Mouse (Mus musculus) urinary bladder, postnatal 0 days (tissue): ENCODE data around the gene 0610009B22Rik. TPM values are rescaled to one million over a fixed set of nuclear protein-coding genes. Genes with fewer than 3 reads are reported as not detected.

ENCODE experiments used
- polyA plus RNA-seq: library from polyadenylated mRNA; unstranded; fragments of >200 nt; fragmentation: Nextera tagmentation; extraction: Ambion mirVana; gene quantifications from 2 replicates; pipeline ENCODE4 v1.2.1, GENCODE M21; 2015

0610009B22Rik gene
- polyA plus RNA-seq, result 69.0 and 74.0 TPM in 2 replicates

DNA sequence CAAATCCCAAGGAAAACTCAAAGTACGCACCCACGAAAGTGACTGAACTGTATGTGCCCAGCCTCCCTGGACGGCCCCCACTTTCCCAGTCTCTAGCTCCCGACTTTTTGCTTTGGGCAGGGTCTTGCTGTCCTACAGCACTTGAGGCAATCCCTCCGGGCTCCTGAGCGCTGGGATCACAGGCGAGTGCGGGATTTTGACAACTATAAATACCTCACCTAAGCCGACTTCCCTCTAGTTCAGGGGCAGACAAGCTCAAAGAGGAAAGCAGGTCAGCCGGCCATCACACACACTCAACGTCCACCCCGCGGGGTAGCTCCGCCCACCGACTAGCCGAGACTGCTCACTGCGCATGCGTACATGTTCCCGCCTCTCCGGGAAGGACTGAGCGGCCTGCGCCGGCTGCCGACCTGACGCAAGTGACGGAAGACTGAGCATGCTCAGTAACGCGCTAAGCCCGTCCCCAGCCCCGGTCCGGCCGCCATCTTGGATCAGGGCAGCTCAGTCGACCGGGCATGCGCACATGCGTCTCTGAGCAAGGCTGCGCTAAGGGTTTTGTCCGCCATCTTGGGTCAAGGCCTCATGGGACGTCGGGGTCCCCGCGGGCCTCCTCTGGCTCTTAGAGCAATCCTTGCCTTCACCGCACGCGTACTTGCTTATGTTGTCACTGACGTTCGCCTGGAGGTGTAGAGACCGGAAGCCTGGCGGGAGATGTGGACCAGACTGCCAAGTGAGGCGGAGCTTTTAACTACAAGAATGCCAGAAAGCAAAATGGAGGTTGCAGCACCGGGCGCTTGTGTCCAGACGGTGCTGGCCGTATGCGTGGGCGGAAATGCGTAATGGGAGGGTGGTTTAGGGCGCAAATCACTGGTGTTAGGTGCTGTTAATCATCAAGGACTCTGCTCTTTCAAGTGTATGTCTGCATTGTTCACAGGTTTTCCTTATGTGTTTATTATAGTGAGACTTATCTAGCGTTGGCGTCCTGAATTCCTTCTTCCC, at the start of gene 0610009B22Rik:
0610009B22Rik (minus strand) TSS at position 545 of the 999 bp plus-strand sequence.

DNA sequence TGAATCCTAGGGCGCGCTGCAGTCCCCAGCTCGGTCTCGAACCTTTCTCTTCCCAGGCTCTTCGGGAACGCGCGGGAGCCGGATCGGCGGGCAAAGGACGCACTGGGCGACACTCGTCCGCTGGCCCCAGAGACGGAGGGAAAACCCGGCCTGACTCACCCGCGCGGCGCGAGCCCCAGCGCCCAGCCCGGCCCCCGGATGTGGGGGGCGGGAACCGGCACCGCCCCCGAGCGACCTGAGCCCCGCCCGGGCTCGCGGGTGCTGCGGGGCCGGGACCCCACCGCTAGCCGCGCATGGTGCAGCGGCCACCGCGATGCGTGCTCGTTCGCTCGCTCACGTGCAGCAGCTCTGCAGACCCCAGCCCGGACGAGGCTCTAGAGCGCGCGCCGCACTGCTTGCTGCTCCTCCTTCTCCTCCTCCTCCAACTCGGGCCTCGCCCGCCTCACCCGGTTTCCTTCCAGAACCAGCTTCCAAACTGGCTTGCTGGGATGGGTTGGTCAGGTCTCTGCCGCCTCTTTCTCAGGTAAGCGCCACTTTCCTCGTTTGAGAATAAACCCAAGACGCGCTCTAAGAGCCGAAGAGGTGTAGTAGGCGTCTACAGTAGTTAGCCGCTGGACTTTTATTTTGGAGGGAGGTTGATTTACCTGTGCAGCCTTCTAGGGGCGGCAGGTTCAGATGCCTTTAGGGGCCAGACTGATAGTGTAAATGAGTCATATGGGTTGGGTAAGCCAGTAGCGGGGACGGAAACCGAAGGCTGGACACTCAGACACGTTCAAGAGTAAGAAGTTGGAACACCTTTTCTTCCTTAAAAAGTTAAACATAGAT, 37.8 kb downstream of the 0610009B22Rik start, which contains the start of the genes N4bp3 and D930048N14Rik:
N4bp3 (minus strand) TSS at position 152 of the 825 bp plus-strand sequence.
D930048N14Rik (plus strand) TSS at position 264 of the 825 bp plus-strand sequence.

DNA sequence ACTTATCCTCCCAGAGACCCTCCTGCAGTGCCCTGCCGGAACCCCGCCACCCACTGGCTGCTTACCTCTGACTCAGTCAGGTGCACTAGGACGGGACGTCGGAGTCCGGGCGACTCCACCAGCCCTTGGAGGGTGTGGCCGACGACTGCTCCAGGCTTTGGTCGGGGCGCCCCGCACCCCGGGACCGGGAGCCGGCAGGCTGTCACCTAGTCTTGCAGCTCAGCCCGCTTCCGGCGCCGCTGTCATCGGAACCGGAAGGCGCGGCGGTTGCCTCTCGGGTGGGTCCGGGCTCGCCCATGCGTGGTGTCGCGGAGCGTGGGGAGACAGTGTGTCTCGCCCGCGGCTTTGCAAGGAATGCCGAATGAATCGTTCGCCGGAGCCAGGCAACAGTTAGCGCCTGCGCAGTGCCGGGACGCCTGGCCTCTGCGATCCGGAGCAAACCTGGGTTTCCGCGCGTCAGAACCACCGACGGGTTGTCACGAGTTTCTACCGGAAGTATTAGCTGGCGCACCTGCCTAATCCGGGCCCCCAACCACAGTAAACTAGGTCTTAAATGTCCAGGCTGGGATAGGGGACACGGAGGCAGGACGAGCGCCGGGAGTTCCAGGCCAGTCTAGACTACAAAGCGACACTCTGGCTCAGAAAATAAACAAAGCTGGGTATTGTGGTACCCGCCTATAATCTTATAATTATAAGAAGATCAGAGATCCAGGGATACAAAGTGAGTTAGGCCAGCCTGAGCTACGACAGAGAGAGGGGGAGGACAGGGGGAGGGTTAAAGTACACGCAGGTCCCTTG, 53.0 kb downstream of the 0610009B22Rik start, which contains the start of gene Rmnd5b:
Rmnd5b (minus strand) TSS at position 372 of the 798 bp plus-strand sequence.

Other genes with a start within 250 kb of the 0610009B22Rik start
- 14.8 and 15.4 TPM in 2 replicates for gene Phykpl, start 104.1 kb downstream of the 0610009B22Rik start, polyA plus RNA-seq
- 179 and 199 TPM in 2 replicates for gene Hnrnpab, start 82.0 kb downstream of the 0610009B22Rik start, polyA plus RNA-seq
- 84.4 and 92.2 TPM in 2 replicates for gene Nhp2, start 69.1 kb downstream of the 0610009B22Rik start, polyA plus RNA-seq
- 30.9 and 35.1 TPM in 2 replicates for gene Rmnd5b, start 53.0 kb downstream of the 0610009B22Rik start, polyA plus RNA-seq
- 7.1 and 7.7 TPM in 2 replicates for gene N4bp3, start 38.0 kb downstream of the 0610009B22Rik start, polyA plus RNA-seq
- gene D930048N14Rik, start 37.9 kb downstream of the 0610009B22Rik start, polyA plus RNA-seq, result 1.7 and 1.9 TPM in 2 replicates
- 9.7 and 12.4 TPM in 2 replicates for gene Sec24a, start 74.8 kb upstream of the 0610009B22Rik start, polyA plus RNA-seq
- 127 and 147 TPM in 2 replicates for gene Sar1b, start 74.8 kb upstream of the 0610009B22Rik start, polyA plus RNA-seq
- gene Jade2, start 168.8 kb upstream of the 0610009B22Rik start, polyA plus RNA-seq, result 1.1 and 1.4 TPM in 2 replicates